Mouse (Mus musculus): Measurements from ENCODE around the gene Ate1. TPM values are rescaled to one million over a fixed set of nuclear protein-coding genes. Genes with fewer than 3 reads are reported as not detected.
"Not testable (repeated sequence)": the region's sequence is repeated elsewhere in the genome, so short reads cannot be mapped to it uniquely, and the experiment has no call there.

The Ate1 gene
- polyA plus RNA-seq, 1 experiment = 37.1 TPM

DNA sequence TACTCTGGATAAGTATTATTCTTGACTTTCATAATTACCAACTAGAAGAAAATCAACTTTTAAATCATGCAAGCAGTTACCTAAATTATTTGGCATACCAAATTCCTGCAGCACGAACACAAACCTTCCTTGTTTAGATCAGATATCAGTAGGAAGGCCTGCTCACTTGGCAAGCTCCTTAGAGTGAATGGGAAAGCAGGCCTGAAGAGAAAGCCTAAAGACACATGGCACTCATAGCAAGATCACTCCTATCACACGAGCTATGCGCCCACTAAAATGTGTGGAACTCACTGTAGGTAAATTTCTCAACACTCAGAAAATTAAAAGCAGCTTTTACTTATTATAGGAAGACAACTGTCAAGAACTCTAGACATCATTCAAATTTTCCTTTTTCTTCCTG lies 26.8 kb downstream of the Ate1 start:
- no peaks in the 10 kb centered on the region for H3K9me3 ChIP-seq (replicated peaks; ENCODE audit: control insufficient read depth, insufficient read depth, low read length, poor library complexity, severe bottlenecking)
- no peaks in the 10 kb centered on the region for H3K4me1 ChIP-seq (ENCODE audit: control insufficient read depth, insufficient read depth, low read length)
- H3K36me3 ChIP-seq (ENCODE audit: control insufficient read depth, insufficient read depth, low read length, poor library complexity, severe bottlenecking) = no peaks in the 10 kb centered on the region; the same call in none of the 2 replicates
- H3K9ac ChIP-seq (ENCODE audit: low read depth, poor library complexity, severe bottlenecking) = no peak overlapping the region
- TF ChIP-seq EP300 (IDR thresholded peaks at IDR 0.05; ENCODE audit: insufficient read depth, low read depth, low read length) (no peak), POLR2A (IDR thresholded peaks at IDR 0.05; ENCODE audit: insufficient read depth, low read length) (no peak), CTCF (IDR thresholded peaks at IDR 0.05; ENCODE audit: low read depth, low read length) (no peak)
- no peak overlapping the region for H3K4me3 ChIP-seq (ENCODE audit: low read depth, low read length)
- no peak overlapping the region for H3K27ac ChIP-seq (ENCODE audit: insufficient read depth, low read length)
- no peaks in the 10 kb centered on the region for H3K27me3 ChIP-seq (ENCODE audit: control insufficient read depth, insufficient read depth, low read length, poor library complexity, severe bottlenecking)

DNA sequence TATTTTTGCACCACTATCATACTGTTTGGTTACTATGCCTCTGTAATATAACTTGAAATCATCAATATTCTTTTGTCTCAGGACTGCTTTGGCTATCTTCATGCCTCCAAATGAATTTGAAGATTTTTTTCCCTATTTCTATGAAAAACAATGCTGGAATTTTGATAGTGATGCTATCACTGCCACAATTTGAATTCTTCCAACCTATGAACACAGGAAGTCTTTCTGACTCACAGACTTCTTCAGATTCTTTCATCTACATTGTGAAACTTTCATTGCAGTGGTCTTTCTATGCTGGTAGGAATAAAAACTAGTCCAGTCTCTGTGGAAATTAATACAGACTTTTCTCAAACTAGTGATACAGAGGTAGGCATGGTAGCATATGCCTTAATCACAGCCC lies 28.1 kb downstream of the Ate1 start:
- TF ChIP-seq CTCF (IDR thresholded peaks at IDR 0.05; ENCODE audit: low read depth, low read length) (no peak), EP300 (IDR thresholded peaks at IDR 0.05; ENCODE audit: insufficient read depth, low read depth, low read length) (no peak), POLR2A (IDR thresholded peaks at IDR 0.05; ENCODE audit: insufficient read depth, low read length) (no peak)
- no peak overlapping the region for H3K4me3 ChIP-seq (ENCODE audit: low read depth, low read length)
- H3K27ac ChIP-seq (ENCODE audit: insufficient read depth, low read length) = no peak overlapping the region
- peaks cover 3% of the 10 kb centered on the region; the same call in 1 of the 2 replicates for H3K9me3 ChIP-seq (replicated peaks; ENCODE audit: control insufficient read depth, insufficient read depth, low read length, poor library complexity, severe bottlenecking)
- no peak overlapping the region for H3K9ac ChIP-seq (ENCODE audit: low read depth, poor library complexity, severe bottlenecking)
- no peaks in the 10 kb centered on the region for H3K27me3 ChIP-seq (ENCODE audit: control insufficient read depth, insufficient read depth, low read length, poor library complexity, severe bottlenecking)
- no peaks in the 10 kb centered on the region; the same call in none of the 2 replicates for H3K36me3 ChIP-seq (ENCODE audit: control insufficient read depth, insufficient read depth, low read length, poor library complexity, severe bottlenecking)
- no peaks in the 10 kb centered on the region for H3K4me1 ChIP-seq (ENCODE audit: control insufficient read depth, insufficient read depth, low read length)

DNA sequence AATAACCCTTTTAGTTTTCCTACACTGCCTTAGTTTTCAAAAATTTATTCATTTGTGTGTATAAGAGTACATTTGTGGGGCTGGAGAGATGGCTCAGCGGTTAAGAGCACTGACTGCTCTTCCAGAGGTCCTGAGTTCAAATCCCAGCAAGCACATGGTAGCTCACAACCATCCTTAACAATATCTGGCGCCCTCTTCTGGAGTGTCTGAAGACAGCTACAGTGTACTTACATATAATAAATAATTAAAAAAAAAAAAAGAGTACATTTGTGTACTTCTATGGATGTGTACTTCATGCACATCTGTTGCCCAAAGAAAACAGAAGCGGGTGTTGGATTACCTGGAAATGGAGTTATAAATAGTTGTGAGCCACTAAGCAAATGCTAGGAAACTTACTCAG lies 41.2 kb downstream of the Ate1 start:
- not testable (repeated sequence) for H3K9me3 ChIP-seq (replicated peaks; ENCODE audit: control insufficient read depth, insufficient read depth, low read length, poor library complexity, severe bottlenecking); H3K36me3 ChIP-seq (ENCODE audit: control insufficient read depth, insufficient read depth, low read length, poor library complexity, severe bottlenecking); H3K27ac ChIP-seq (ENCODE audit: insufficient read depth, low read length); H3K27me3 ChIP-seq (ENCODE audit: control insufficient read depth, insufficient read depth, low read length, poor library complexity, severe bottlenecking); H3K9ac ChIP-seq (ENCODE audit: low read depth, poor library complexity, severe bottlenecking); H3K4me3 ChIP-seq (ENCODE audit: low read depth, low read length); H3K4me1 ChIP-seq (ENCODE audit: control insufficient read depth, insufficient read depth, low read length)

DNA sequence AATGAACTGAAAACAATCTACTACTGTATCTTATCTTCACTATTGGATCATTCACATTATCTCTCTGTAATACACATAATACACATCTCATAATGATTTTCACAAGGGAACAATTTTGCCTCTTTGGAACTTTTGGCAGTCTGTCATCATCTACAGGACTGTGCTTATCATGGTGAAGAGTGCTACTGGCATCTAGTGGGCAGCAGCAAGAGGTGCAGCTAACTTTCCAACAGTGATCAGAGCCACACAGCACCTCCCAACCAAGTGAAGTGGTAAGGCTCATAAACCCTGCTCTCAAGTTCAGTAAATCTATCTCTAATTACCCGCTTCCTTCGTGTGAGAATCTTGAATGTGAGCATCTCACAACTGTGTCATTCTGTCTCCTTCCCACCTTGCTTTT lies 44.2 kb downstream of the Ate1 start:
- Histone ChIP-seq H3K4me3 (ENCODE audit: low read depth, low read length) (no peak overlapping the region), H3K4me1 (ENCODE audit: control insufficient read depth, insufficient read depth, low read length) (no peaks in the 10 kb centered on the region), H3K9me3 (replicated peaks; ENCODE audit: control insufficient read depth, insufficient read depth, low read length, poor library complexity, severe bottlenecking) (no peaks in the 10 kb centered on the region), H3K36me3 (ENCODE audit: control insufficient read depth, insufficient read depth, low read length, poor library complexity, severe bottlenecking) (peaks cover 3% of the 10 kb centered on the region), H3K27ac (ENCODE audit: insufficient read depth, low read length) (no peak overlapping the region), H3K27me3 (ENCODE audit: control insufficient read depth, insufficient read depth, low read length, poor library complexity, severe bottlenecking) (no peaks in the 10 kb centered on the region), H3K9ac (ENCODE audit: low read depth, poor library complexity, severe bottlenecking) (no peak overlapping the region)
- TF ChIP-seq POLR2A (IDR thresholded peaks at IDR 0.05; ENCODE audit: insufficient read depth, low read length) = no peak
- no peak for TF ChIP-seq EP300 (IDR thresholded peaks at IDR 0.05; ENCODE audit: insufficient read depth, low read depth, low read length)
- TF ChIP-seq CTCF (IDR thresholded peaks at IDR 0.05; ENCODE audit: low read depth, low read length) = peak; percentile 55

DNA sequence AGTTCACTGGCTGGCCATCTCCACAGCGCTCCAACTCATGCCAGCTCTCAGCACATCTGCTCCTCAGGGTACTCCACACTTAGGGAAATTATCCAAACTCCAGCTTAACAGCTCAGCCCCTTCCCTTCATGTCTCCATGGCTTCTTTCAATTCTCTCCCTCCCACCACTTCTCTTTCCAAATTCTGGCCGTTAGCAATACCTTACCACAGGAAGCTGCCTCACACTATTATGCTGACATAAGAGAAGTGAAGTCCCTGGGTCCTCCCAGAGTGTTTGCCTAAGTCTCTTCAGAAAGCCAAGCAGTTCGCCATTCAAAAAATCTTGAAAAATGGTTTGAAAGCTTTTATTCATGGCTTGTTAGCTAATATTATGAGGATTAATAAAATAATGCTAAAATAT lies 46.3 kb downstream of the Ate1 start:
- Histone ChIP-seq H3K27me3 (ENCODE audit: control insufficient read depth, insufficient read depth, low read length, poor library complexity, severe bottlenecking) (no peaks in the 10 kb centered on the region), H3K27ac (ENCODE audit: insufficient read depth, low read length) (no peak overlapping the region), H3K4me3 (ENCODE audit: low read depth, low read length) (no peak overlapping the region), H3K9me3 (replicated peaks; ENCODE audit: control insufficient read depth, insufficient read depth, low read length, poor library complexity, severe bottlenecking) (no peaks in the 10 kb centered on the region), H3K36me3 (ENCODE audit: control insufficient read depth, insufficient read depth, low read length, poor library complexity, severe bottlenecking) (no peaks in the 10 kb centered on the region; the same call in 1 of the 2 replicates), H3K4me1 (ENCODE audit: control insufficient read depth, insufficient read depth, low read length) (no peaks in the 10 kb centered on the region), H3K9ac (ENCODE audit: low read depth, poor library complexity, severe bottlenecking) (no peak overlapping the region)
- TF ChIP-seq POLR2A (IDR thresholded peaks at IDR 0.05; ENCODE audit: insufficient read depth, low read length) = no peak
- no peak for TF ChIP-seq CTCF (IDR thresholded peaks at IDR 0.05; ENCODE audit: low read depth, low read length)
- TF ChIP-seq EP300 (IDR thresholded peaks at IDR 0.05; ENCODE audit: insufficient read depth, low read depth, low read length) = no peak

DNA sequence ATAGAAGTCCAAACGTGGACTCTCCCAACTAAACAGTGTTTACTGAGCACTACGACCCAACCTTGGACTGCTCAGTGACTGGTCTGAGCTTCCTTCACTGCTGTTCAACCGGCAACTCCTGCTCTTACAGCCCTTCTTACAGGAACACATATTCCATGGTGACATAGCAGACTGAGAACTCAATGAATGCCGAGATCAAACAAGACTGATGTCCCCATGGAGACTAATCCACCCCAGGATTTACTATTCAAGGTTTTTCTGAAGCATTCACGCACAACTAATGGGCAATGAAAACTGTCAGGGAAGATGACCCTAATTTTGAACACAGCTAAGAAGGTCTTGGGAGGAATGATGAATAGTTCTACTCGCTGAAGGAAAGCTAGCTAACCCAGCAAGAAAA lies 47.5 kb downstream of the Ate1 start:
- Histone ChIP-seq H3K27me3 (ENCODE audit: control insufficient read depth, insufficient read depth, low read length, poor library complexity, severe bottlenecking) (no peaks in the 10 kb centered on the region), H3K4me1 (ENCODE audit: control insufficient read depth, insufficient read depth, low read length) (no peaks in the 10 kb centered on the region), H3K9ac (ENCODE audit: low read depth, poor library complexity, severe bottlenecking) (no peak overlapping the region), H3K36me3 (ENCODE audit: control insufficient read depth, insufficient read depth, low read length, poor library complexity, severe bottlenecking) (no peaks in the 10 kb centered on the region; the same call in 1 of the 2 replicates), H3K27ac (ENCODE audit: insufficient read depth, low read length) (no peak overlapping the region), H3K9me3 (replicated peaks; ENCODE audit: control insufficient read depth, insufficient read depth, low read length, poor library complexity, severe bottlenecking) (no peaks in the 10 kb centered on the region), H3K4me3 (ENCODE audit: low read depth, low read length) (no peak overlapping the region)
- no peak for TF ChIP-seq POLR2A (IDR thresholded peaks at IDR 0.05; ENCODE audit: insufficient read depth, low read length)
